Mouse (Mus musculus) neural tube, embryonic 14.5 days (tissue): ENCODE measurements at regions not wholly inside any gene's neighbourhood (a gene's known extent, or its start where the extent isn't known, plus 50 kb on each side); places are given as distances from the start of the nearest gene placed in this dataset.

Experiments used
- ATAC-seq: fragments of 200-750 bp; cut with Nextera tagmentation; 2 replicates; pipeline ENCODE4 v1.8.0; 2017; ENCODE audit warnings: low read depth, mild to moderate bottlenecking, moderate TSS enrichment, moderate library complexity
- H3K27ac ChIP-seq: fragments of 300-500 bp; sonication (generic); 2 replicates; pipeline ENCODE4 v1.5.1; 2014; ENCODE audit warnings: low read depth, mild to moderate bottlenecking, control low read depth, low read length, moderate library complexity, mixed read lengths
- H3K27me3 ChIP-seq: fragments of 300-500 bp; sonication (generic); 2 replicates; pipeline ENCODE4 v1.6.1; 2014; ENCODE audit warnings: low read length; ENCODE audit not compliant: control insufficient read depth, insufficient read depth
- H3K36me3 ChIP-seq: fragments of 300-500 bp; sonication (generic); 2 replicates; pipeline ENCODE4 v1.6.1; 2014; ENCODE audit warnings: low read length, mixed read lengths; ENCODE audit not compliant: control insufficient read depth, insufficient read depth
- H3K4me1 ChIP-seq: fragments of 300-500 bp; sonication (generic); 2 replicates; pipeline ENCODE4 v1.6.1; 2014; ENCODE audit warnings: low read length; ENCODE audit not compliant: control insufficient read depth, insufficient read depth
- H3K4me2 ChIP-seq: fragments of 300-500 bp; sonication (generic); 2 replicates; pipeline ENCODE4 v1.6.1; 2014; ENCODE audit warnings: mild to moderate bottlenecking, low read depth, low read length, control low read depth
- H3K4me3 ChIP-seq: fragments of 300-500 bp; sonication (generic); 2 replicates; pipeline ENCODE4 v1.5.1; 2014; ENCODE audit warnings: low read depth, low read length, control low read depth, mixed read lengths
- H3K9ac ChIP-seq: fragments of 300-500 bp; sonication (generic); replicated peaks from 2 replicates; pipeline ENCODE4 v1.6.1; 2014; ENCODE audit warnings: low read depth, mild to moderate bottlenecking, control low read depth, low read length, mixed read lengths
- H3K9me3 ChIP-seq: fragments of 300-500 bp; sonication (generic); 2 replicates; pipeline ENCODE4 v1.6.1; 2016; ENCODE audit warnings: low read length; ENCODE audit not compliant: control insufficient read depth
- WGBS: fragments of 180-500 bp; shearing (Covaris S2); extraction: QIAGEN DNeasy Blood & Tissue Kit; methylation state at CpG from one replicate; pipeline ENCODE4 v1.1.7; 2014; 5-methylcytosine and 5-hydroxymethylcytosine counted together

GRCm38 (mm10) chr4:56178844-56179481 lies 560.9 kb upstream of the Gm26657 start:
- 46% methylated on average over 9 of the region's 9 CpGs for WGBS
- peak; percentile 44; the same call in 1 of the 2 replicates for ATAC-seq
- no peak overlapping the region for H3K4me3 ChIP-seq

GRCm38 (mm10) chr4:56161257-56161594 lies 578.6 kb upstream of the Gm26657 start:
- Histone ChIP-seq H3K9ac (no peak overlapping the region), H3K36me3 (no peaks in the 10 kb centered on the region), H3K27me3 (no peaks in the 10 kb centered on the region), H3K4me3 (no peak overlapping the region), H3K4me1 (no peaks in the 10 kb centered on the region), H3K9me3 (no peaks in the 10 kb centered on the region), H3K27ac (no peak overlapping the region), H3K4me2 (no peak overlapping the region)
- 34% methylated on average over 3 of the region's 3 CpGs for whole genome bisulfite sequencing
- no peak for ATAC-seq

More at GRCm38 (mm10) chr4:56178844-56179481, 560.9 kb upstream of the Gm26657 start:
- H3K4me2 ChIP-seq = no peak overlapping the region
- no peaks in the 10 kb centered on the region for H3K27me3 ChIP-seq
- H3K4me1 ChIP-seq = no peaks in the 10 kb centered on the region
- H3K9ac ChIP-seq = no peak overlapping the region
- H3K9me3 ChIP-seq = no peaks in the 10 kb centered on the region
- H3K27ac ChIP-seq = no peak overlapping the region
- H3K36me3 ChIP-seq = no peaks in the 10 kb centered on the region

GRCm38 (mm10) chr4:56160551-56161256 lies 579.2 kb upstream of the Gm26657 start:
- H3K27ac ChIP-seq = no peak overlapping the region
- 70% methylated on average over 13 of the region's 13 CpGs for WGBS

GRCm38 (mm10) chr4:56157521-56158065 lies 582.3 kb upstream of the Gm26657 start:
- Histone ChIP-seq H3K4me3 (no peak overlapping the region), H3K4me1 (no peaks in the 10 kb centered on the region), H3K36me3 (no peaks in the 10 kb centered on the region), H3K9me3 (no peaks in the 10 kb centered on the region), H3K9ac (no peak overlapping the region), H3K27ac (no peak overlapping the region), H3K27me3 (no peaks in the 10 kb centered on the region), H3K4me2 (no peak overlapping the region)
- ATAC-seq = no peak
- WGBS = 89% methylated on average over 3 of the region's 3 CpGs

More at GRCm38 (mm10) chr4:56160551-56161256, 579.2 kb upstream of the Gm26657 start:
- H3K27me3 ChIP-seq = no peaks in the 10 kb centered on the region
- no peak overlapping the region for H3K4me2 ChIP-seq
- no peak overlapping the region for H3K4me3 ChIP-seq
- H3K9me3 ChIP-seq = no peaks in the 10 kb centered on the region
- no peak overlapping the region for H3K9ac ChIP-seq
- H3K36me3 ChIP-seq = no peaks in the 10 kb centered on the region
- no peaks in the 10 kb centered on the region for H3K4me1 ChIP-seq
- peak; percentile 60; the same call in 1 of the 2 replicates for ATAC-seq

GRCm38 (mm10) chr4:56150716-56151115 lies 589.2 kb upstream of the Gm26657 start:
- no peak for ATAC-seq
- H3K9me3 ChIP-seq = no peaks in the 10 kb centered on the region
- 97% methylated on average over 1 of the region's 1 CpGs for WGBS
- no peaks in the 10 kb centered on the region for H3K27me3 ChIP-seq
- H3K27ac ChIP-seq = no peak overlapping the region
- no peak overlapping the region for H3K4me3 ChIP-seq
- no peak overlapping the region for H3K9ac ChIP-seq
- no peaks in the 10 kb centered on the region for H3K4me1 ChIP-seq
- no peak overlapping the region for H3K4me2 ChIP-seq
- no peaks in the 10 kb centered on the region for H3K36me3 ChIP-seq

- H3K27me3 ChIP-seq = no peaks in the 10 kb centered on the region
- H3K4me1 ChIP-seq = no peaks in the 10 kb centered on the region
- H3K4me2 ChIP-seq = no peak overlapping the region
- no peak overlapping the region for H3K9ac ChIP-seq
- no peak overlapping the region for H3K27ac ChIP-seq
- H3K36me3 ChIP-seq = no peaks in the 10 kb centered on the region
- H3K4me3 ChIP-seq = no peak overlapping the region
- H3K9me3 ChIP-seq = no peaks in the 10 kb centered on the region
- WGBS = 93% methylated on average over 2 of the region's 2 CpGs
- no peak for ATAC-seq
Measured at GRCm38 (mm10) chr4:56143827-56144226, 596.0 kb upstream of the Gm26657 start.

- 82% methylated on average over 3 of the region's 3 CpGs for WGBS
- ATAC-seq = no peak
- H3K4me2 ChIP-seq = no peak overlapping the region
Measured at GRCm38 (mm10) chr4:56136837-56137236, 603.0 kb upstream of the Gm26657 start.

GRCm38 (mm10) chr4:56134350-56134749 lies 602.1 kb upstream of the Klf4 start:
- Histone ChIP-seq H3K27me3 (no peaks in the 10 kb centered on the region), H3K4me1 (no peaks in the 10 kb centered on the region), H3K27ac (no peak overlapping the region), H3K9me3 (no peaks in the 10 kb centered on the region), H3K9ac (no peak overlapping the region), H3K4me2 (no peak overlapping the region), H3K4me3 (no peak overlapping the region), H3K36me3 (no peaks in the 10 kb centered on the region)
- no peak for ATAC-seq
- 92% methylated on average over 5 of the region's 5 CpGs for WGBS

More at GRCm38 (mm10) chr4:56136837-56137236, 603.0 kb upstream of the Gm26657 start:
- Histone ChIP-seq H3K9me3 (no peaks in the 10 kb centered on the region), H3K27me3 (no peaks in the 10 kb centered on the region), H3K27ac (no peak overlapping the region), H3K9ac (no peak overlapping the region), H3K4me1 (no peaks in the 10 kb centered on the region), H3K4me3 (no peak overlapping the region), H3K36me3 (no peaks in the 10 kb centered on the region)
